Mouse (Mus musculus) right cerebral cortex, adult 2 months (tissue): ENCODE results near the gene Slc34a1.

ENCODE experiments used
- DNase-seq, 2 experiments: peaks; one replicate each; pipeline ENCODE4 v3.0.0; 2021 to 2022; ENCODE audit warnings: low spot score in 2 of 2

Gene Slc34a1

GRCm38 (mm10) chr13:55443799-55444285 is 45.9 kb downstream of the Slc34a1 start:
- no peak for DNase-seq

DNA sequence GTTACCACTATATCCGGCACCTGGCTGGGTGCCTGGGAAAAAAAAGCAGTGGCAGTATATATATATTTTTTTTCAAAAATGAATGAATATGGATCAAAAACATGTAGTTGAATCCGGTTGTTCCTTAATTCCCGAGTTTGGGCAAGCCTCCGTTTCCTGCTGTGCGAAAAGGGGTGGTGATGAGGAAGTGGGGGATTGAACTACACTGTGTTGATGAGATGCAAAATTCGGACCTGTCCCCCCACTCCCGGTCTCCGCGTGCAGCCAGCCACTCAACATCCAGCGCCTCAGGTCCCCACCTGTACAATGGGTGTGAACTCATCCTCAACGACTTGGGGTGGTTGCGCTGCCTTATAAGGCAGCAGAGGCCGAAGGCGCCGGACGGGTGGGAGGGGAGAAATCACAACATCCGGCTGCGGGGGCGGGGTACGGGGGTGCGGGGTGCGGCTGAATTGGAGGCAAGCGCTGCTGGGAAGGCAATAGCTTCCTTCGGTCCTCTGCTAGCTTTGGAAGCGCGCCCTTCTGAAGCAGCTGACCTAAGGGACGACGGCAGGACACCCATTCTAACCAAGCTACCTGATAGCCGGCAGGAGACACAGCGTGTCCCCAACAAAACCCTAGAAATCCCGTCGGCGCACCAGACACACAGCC is 46.4 kb downstream of the Slc34a1 start:
- no peak for DNase-seq

DNA sequence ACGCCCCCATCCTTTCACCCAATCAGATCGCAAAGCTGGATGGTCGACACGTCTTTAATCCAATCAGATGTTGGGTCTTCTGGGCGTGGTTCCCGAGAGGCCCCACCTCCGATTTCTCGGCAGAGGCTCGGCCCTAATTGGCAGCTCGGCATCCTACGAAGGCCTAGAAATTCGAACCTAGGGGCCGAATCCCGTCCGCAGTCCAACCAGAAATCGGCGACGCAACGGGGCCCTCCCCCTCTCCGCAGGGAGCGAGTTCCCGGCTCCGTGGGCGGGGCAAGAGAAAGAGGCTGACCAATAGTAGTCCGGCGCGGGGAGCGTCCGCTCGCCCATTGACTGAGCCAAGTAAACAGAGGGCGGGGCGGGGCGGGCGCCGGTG is 46.9 kb downstream of the Slc34a1 start, which contains the start of gene Grk6:
Gene Grk6 (plus strand): TSS at position 136 of the 379 bp plus-strand sequence.
- peak; percentile 99 for DNase-seq

DNA sequence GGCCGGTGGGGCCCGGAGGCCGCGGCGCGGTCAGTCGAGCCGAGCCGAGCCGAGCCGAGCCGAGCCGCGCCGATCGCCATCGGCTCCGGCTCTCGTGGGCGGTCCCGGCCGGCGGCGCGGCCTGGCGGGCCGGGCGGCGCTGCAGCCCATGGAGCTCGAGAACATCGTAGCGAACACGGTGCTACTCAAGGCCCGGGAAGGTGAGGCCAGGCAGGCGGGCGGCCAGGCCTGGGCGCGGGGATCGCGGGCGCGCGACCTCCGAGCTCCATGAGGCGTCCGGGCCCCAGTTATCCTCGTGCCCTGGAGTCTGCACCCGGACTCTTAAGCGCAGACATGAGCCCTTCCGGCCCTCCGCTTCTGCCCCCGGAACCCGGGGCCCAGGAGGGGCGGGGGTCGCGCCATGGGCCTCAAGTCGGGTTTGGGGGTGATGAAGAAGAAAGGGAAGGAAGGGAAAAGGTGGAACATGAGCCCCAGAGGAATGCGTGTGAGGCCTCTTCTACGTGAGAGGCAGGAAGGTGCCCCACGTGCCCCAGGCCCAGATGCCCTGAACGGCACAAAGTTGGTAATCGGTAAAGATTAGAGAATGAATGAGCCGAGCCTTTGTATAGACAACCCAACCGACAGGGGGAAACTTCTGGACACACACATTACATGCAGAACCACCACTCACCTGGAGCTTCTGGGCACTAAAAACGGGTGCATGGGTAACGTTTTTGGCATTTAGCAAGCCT is 47.5 kb downstream of the Slc34a1 start:
- no peak for DNase-seq

DNA sequence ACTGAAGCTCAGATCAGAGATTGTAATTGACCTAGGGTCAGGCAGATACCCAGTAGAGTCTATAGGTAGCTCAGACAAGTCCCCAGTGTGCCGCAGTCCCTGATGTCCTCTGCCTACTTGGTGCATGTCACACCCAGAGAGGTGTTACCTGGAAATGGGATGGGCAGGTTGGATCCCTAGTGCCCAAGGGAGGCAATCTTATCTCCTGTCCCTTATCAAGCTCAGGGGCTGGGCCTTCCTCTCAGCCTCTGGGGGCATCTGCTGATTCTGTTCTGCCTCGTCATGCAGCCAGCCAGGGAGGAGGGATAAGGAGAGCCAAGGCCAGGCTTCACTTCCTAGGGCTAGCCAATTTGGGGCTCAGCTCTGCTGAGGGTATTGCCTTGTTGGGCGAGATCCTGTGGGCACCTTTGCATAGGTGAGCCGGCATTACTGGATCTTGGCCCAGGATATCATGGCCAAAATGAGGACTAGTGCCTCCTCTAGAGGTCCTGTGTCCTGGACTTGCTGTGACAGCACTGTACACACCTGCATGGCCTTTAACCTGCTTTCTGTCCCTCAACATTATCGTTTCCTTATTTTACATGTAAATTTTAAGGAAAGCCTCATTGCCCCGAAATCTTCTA is 48.6 kb downstream of the Slc34a1 start:
- no peak for DNase-seq

DNA sequence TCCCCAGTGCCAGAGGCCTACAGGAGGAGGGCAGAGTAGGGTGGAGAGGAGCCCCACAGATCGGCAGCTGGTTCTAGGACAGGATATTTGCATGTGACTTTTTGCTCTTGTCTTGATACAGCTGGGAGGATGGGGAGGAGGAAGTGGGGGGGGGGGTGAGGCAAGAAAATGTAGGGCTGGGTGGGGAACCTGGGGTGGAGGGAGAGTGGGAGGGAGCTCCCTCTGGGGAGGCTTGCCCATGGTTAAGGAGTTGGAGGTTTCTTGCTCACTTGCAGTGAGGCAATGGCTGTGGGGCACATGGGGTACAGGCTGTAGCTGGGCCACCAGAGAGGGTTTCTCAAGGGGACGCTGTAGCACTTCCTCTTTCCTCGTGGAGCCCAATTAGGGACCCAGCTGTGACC is 49.6 kb downstream of the Slc34a1 start:
- DNase-seq = no peak

DNA sequence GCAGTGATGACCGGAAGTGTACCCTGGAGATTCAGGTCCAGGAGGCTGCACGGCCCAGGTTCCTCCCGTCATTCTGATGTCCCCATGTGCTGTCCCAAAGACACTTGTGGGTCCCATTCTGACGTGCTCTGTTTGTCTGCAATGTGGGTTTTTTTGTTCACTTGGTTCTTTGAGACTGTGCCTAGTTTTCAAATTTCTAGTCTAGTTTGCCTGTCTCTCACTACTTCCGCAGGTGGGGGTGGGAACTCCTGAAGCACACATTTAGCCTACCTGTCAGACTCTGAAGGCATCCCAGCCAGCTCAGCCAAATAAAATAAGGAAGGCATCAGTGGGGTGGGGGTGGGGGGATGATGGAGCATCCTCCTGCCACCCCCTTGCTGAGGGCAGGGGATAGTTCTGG is 50.1 kb downstream of the Slc34a1 start:
- no peak for DNase-seq

GRCm38 (mm10) chr13:55449205-55449604 is 51.2 kb downstream of the Slc34a1 start:
- DNase-seq = no peak

- DNase-seq = no peak
Observed at GRCm38 (mm10) chr13:55449679-55450441, 51.9 kb downstream of the Slc34a1 start.

GRCm38 (mm10) chr13:55450511-55450980 is 52.6 kb downstream of the Slc34a1 start:
- no peak for DNase-seq

- DNase-seq = no peak
Observed at GRCm38 (mm10) chr13:55451296-55451695, 53.3 kb downstream of the Slc34a1 start.

GRCm38 (mm10) chr13:55451785-55452549 is 54.0 kb downstream of the Slc34a1 start:
- no peak for DNase-seq

DNA sequence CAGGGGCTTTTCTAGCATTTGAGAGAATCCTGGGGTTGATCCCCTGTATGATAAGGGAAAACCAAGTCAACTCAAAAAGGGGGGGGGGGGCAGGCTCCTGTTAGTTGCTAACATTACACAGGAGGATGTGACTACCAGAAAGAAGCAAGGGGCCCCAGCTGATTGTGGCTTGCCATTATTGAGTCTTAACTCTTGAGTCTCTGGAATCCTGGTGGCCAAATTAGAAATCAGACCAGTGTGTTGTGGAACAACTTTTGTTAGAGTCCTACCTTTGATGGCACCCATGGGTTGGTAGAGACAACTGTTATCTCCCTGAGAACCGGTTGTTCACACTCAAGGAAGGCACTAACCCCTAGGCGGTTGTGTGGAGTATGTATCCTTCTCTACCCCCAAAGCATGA is 65.0 kb downstream of the Slc34a1 start:
- no peak for DNase-seq

DNA sequence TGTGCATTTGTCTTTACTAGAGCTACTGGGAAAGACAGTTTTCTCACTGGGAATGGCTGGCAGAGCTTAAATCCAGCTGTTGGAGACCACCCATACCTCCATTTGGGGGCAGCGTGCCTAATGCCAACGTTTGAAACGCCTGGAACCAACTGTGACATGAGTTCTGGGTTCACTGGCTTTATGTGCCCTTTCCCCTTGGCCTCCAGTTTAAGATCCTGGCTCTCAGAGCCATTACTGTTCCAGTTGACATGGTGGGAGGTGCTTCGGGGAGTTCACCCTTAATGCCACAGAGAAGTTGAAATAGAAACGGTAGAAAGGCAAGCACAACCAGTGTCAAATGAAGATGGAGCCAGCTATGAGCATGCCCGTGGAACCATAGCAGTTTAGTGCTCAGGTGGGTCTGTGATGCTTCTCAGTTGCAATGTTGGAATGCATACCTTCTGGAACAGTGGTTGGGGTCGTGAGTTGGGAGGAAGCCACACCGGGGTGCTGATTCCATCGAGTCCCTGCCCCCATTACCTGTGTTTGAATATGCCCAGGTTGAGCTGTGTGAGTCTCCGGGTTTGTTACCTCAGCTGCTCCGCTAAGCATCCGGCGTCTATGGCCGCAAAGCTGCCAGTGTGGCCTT is 65.5 kb downstream of the Slc34a1 start:
- DNase-seq = peak in 1 of 2 experiments; percentile 53

DNA sequence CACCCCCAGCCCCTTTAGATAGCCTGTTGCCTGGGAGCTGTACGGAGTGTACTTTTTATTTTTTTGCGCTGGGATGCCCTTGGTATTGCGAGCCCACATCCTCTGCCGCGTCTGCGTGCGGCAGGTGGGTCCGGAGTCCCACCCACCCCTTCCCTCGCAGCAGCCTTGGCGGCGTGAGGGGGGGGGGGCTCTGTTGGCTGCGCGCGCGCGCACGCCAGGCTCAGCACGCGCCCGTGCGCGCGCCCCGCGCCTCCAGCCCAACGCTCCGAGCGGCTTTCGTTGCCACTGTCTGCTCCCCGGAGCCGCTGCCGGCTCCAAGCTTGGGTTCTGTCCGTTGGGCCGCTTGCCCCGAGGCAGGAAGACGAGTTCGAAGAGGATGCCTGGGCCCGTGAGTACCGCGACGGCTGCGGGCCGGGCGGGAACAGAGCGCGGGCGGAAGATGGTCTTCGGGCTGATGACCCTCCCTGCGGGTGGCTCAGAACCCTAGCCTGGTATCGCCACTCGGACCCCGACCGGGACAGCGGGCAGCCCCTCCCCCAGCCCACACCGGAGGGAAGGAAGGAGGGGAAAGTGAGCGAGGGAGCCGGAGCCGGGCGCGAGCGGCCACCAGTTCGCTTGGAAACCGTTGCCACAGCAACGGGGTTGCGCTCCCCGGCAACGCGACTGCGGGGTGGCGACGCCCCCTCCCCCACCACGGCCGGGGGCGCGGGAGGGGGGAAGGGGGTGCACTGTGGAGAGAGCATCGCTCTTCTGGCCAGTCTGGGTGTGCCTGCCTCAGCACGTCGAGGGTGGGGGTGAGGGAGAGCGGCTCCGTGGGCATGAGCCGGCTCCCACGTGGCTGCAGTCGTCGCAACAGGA is 66.3 kb downstream of the Slc34a1 start, which contains the start of gene Prr7:
Gene Prr7 (plus strand): TSS at position 241 of the 858 bp plus-strand sequence.
- peak; percentile 70 to 78 for DNase-seq

- no peak for DNase-seq
Observed at GRCm38 (mm10) chr13:55465184-55465583, 67.2 kb downstream of the Slc34a1 start.
